Mouse (Mus musculus): ENCODE results near the gene Ryr1. TPM values are rescaled to one million over a fixed set of nuclear protein-coding genes. Genes with fewer than 3 reads are reported as not detected.
A peak's percentile ranks its signal among the peaks of the same experiment; 100 is the strongest.

Gene Ryr1
- polyA plus RNA-seq, 1 experiment from 2014 or later, result 0.30 TPM

- Histone ChIP-seq H3K27me3 (ENCODE audit: control insufficient read depth, insufficient read depth, low read length) (peaks cover 22% of the 10 kb centered on the region), H3K4me2 (replicated peaks; ENCODE audit: low read depth, low read length) (peak overlapping the region; percentile 84), H3K9me3 (ENCODE audit: control insufficient read depth, low read depth, low read length) (no peaks in the 10 kb centered on the region), H3K27ac (ENCODE audit: low read length) (no peak overlapping the region), H3K4me3 (ENCODE audit: low read depth, low read length) (peak overlapping the region; percentile 63), H3K36me3 (ENCODE audit: control insufficient read depth, insufficient read depth, low read length) (peaks cover 2% of the 10 kb centered on the region; the same call in 1 of the 2 replicates), H3K9ac (replicated peaks; ENCODE audit: low read depth, low read length) (no peak overlapping the region; the same call in 1 of the 2 replicates), H3K4me1 (ENCODE audit: control insufficient read depth, insufficient read depth, low read length) (peaks cover 20% of the 10 kb centered on the region)
- WGBS, result 10% methylated on average over 10 of the region's 10 CpGs
- ATAC-seq (ENCODE audit: insufficient number of reproducible peaks, insufficient read depth, low FRiP score, low read depth), result no peak
Measured at GRCm38 (mm10) chr7:29168121-29168695, 43.2 kb upstream of the Ryr1 start.

GRCm38 (mm10) chr7:29167656-29168055 lies 42.7 kb upstream of the Ryr1 start:
- ATAC-seq (ENCODE audit: insufficient number of reproducible peaks, insufficient read depth, low FRiP score, low read depth), result no peak
- H3K9me3 ChIP-seq (ENCODE audit: control insufficient read depth, low read depth, low read length), result no peaks in the 10 kb centered on the region
- H3K4me2 ChIP-seq (replicated peaks; ENCODE audit: low read depth, low read length), result no peak overlapping the region
- peaks cover 26% of the 10 kb centered on the region for H3K4me1 ChIP-seq (ENCODE audit: control insufficient read depth, insufficient read depth, low read length)
- H3K36me3 ChIP-seq (ENCODE audit: control insufficient read depth, insufficient read depth, low read length), result no peaks in the 10 kb centered on the region; the same call in 1 of the 2 replicates
- no peak overlapping the region for H3K9ac ChIP-seq (replicated peaks; ENCODE audit: low read depth, low read length)
- H3K27ac ChIP-seq (ENCODE audit: low read length), result no peak overlapping the region
- 21% methylated on average over 19 of the region's 19 CpGs for WGBS
- H3K4me3 ChIP-seq (ENCODE audit: low read depth, low read length), result no peak overlapping the region
- H3K27me3 ChIP-seq (ENCODE audit: control insufficient read depth, insufficient read depth, low read length), result peaks cover 16% of the 10 kb centered on the region

- no peaks in the 10 kb centered on the region for H3K9me3 ChIP-seq (ENCODE audit: control insufficient read depth, low read depth, low read length)
- peaks cover 5% of the 10 kb centered on the region; the same call in 1 of the 2 replicates for H3K4me1 ChIP-seq (ENCODE audit: control insufficient read depth, insufficient read depth, low read length)
- no peak overlapping the region for H3K27ac ChIP-seq (ENCODE audit: low read length)
- H3K4me2 ChIP-seq (replicated peaks; ENCODE audit: low read depth, low read length), result no peak overlapping the region
- H3K4me3 ChIP-seq (ENCODE audit: low read depth, low read length), result no peak overlapping the region
- ATAC-seq (ENCODE audit: insufficient number of reproducible peaks, insufficient read depth, low FRiP score, low read depth), result peak; percentile 76
- H3K27me3 ChIP-seq (ENCODE audit: control insufficient read depth, insufficient read depth, low read length), result 0 out of 2 replicates have a peak, but pooled peaks cover 9% of the 10 kb centered on the region
- H3K9ac ChIP-seq (replicated peaks; ENCODE audit: low read depth, low read length), result no peak overlapping the region
- H3K36me3 ChIP-seq (ENCODE audit: control insufficient read depth, insufficient read depth, low read length), result no peaks in the 10 kb centered on the region; the same call in 1 of the 2 replicates
- WGBS, result 21% methylated on average over 9 of the region's 9 CpGs
Measured at GRCm38 (mm10) chr7:29162750-29163525, 38.0 kb upstream of the Ryr1 start.

GRCm38 (mm10) chr7:29162294-29162693 lies 37.3 kb upstream of the Ryr1 start:
- Histone ChIP-seq H3K4me1 (ENCODE audit: control insufficient read depth, insufficient read depth, low read length) (peaks cover 5% of the 10 kb centered on the region; the same call in 1 of the 2 replicates), H3K4me3 (ENCODE audit: low read depth, low read length) (no peak overlapping the region), H3K9me3 (ENCODE audit: control insufficient read depth, low read depth, low read length) (no peaks in the 10 kb centered on the region), H3K27me3 (ENCODE audit: control insufficient read depth, insufficient read depth, low read length) (0 out of 2 replicates have a peak, but pooled peaks cover 6% of the 10 kb centered on the region), H3K9ac (replicated peaks; ENCODE audit: low read depth, low read length) (no peak overlapping the region), H3K4me2 (replicated peaks; ENCODE audit: low read depth, low read length) (no peak overlapping the region), H3K27ac (ENCODE audit: low read length) (no peak overlapping the region), H3K36me3 (ENCODE audit: control insufficient read depth, insufficient read depth, low read length) (no peaks in the 10 kb centered on the region; the same call in 1 of the 2 replicates)
- WGBS, result 66% methylated on average over 5 of the region's 5 CpGs
- ATAC-seq (ENCODE audit: insufficient number of reproducible peaks, insufficient read depth, low FRiP score, low read depth), result no peak

- H3K4me3 ChIP-seq (ENCODE audit: low read depth, low read length), result no peak overlapping the region
- WGBS, result 2% methylated on average over 5 of the region's 5 CpGs
Measured at GRCm38 (mm10) chr7:29158264-29158663, 33.3 kb upstream of the Ryr1 start.

GRCm38 (mm10) chr7:29155838-29156782 lies 31.1 kb upstream of the Ryr1 start, which contains the start of gene Fam98c:
Gene Fam98c (minus strand): TSS chr7:29156234.
- 0 out of 2 replicates have a peak, but pooled peaks cover 6% of the 10 kb centered on the region for H3K27me3 ChIP-seq (ENCODE audit: control insufficient read depth, insufficient read depth, low read length)
- H3K9me3 ChIP-seq (ENCODE audit: control insufficient read depth, low read depth, low read length), result no peaks in the 10 kb centered on the region
- peak within 1 kb of the TSS; percentile 95 for H3K4me2 ChIP-seq (replicated peaks; ENCODE audit: low read depth, low read length)
- H3K9ac ChIP-seq (replicated peaks; ENCODE audit: low read depth, low read length), result peak within 1 kb of the TSS; percentile 61
- H3K27ac ChIP-seq (ENCODE audit: low read length), result peak within 1 kb of the TSS; percentile 85; the same call in 1 of the 2 replicates
- 3% methylated on average over 61 of the region's 68 CpGs for WGBS
- H3K36me3 ChIP-seq (ENCODE audit: control insufficient read depth, insufficient read depth, low read length), result no peaks in the 10 kb centered on the region
- H3K4me1 ChIP-seq (ENCODE audit: control insufficient read depth, insufficient read depth, low read length), result peaks cover 7% of the 10 kb centered on the region; the same call in 1 of the 2 replicates
- H3K4me3 ChIP-seq (ENCODE audit: low read depth, low read length), result peak within 1 kb of the TSS; percentile 85
- ATAC-seq (ENCODE audit: insufficient number of reproducible peaks, insufficient read depth, low FRiP score, low read depth), result peak; percentile 81

More at GRCm38 (mm10) chr7:29158264-29158663, 33.3 kb upstream of the Ryr1 start:
- Histone ChIP-seq H3K4me2 (replicated peaks; ENCODE audit: low read depth, low read length) (no peak overlapping the region), H3K36me3 (ENCODE audit: control insufficient read depth, insufficient read depth, low read length) (no peaks in the 10 kb centered on the region; the same call in 1 of the 2 replicates), H3K9me3 (ENCODE audit: control insufficient read depth, low read depth, low read length) (no peaks in the 10 kb centered on the region), H3K9ac (replicated peaks; ENCODE audit: low read depth, low read length) (no peak overlapping the region), H3K27ac (ENCODE audit: low read length) (no peak overlapping the region), H3K27me3 (ENCODE audit: control insufficient read depth, insufficient read depth, low read length) (0 out of 2 replicates have a peak, but pooled peaks cover 6% of the 10 kb centered on the region), H3K4me1 (ENCODE audit: control insufficient read depth, insufficient read depth, low read length) (peaks cover 12% of the 10 kb centered on the region; the same call in 1 of the 2 replicates)
- no peak for ATAC-seq (ENCODE audit: insufficient number of reproducible peaks, insufficient read depth, low FRiP score, low read depth)

- Histone ChIP-seq H3K9ac (replicated peaks; ENCODE audit: low read depth, low read length) (peak overlapping the region; percentile 61), H3K27ac (ENCODE audit: low read length) (peak overlapping the region; percentile 85; the same call in 1 of the 2 replicates), H3K9me3 (ENCODE audit: control insufficient read depth, low read depth, low read length) (no peaks in the 10 kb centered on the region), H3K4me1 (ENCODE audit: control insufficient read depth, insufficient read depth, low read length) (peaks cover 7% of the 10 kb centered on the region; the same call in 1 of the 2 replicates), H3K36me3 (ENCODE audit: control insufficient read depth, insufficient read depth, low read length) (no peaks in the 10 kb centered on the region), H3K4me2 (replicated peaks; ENCODE audit: low read depth, low read length) (peak overlapping the region; percentile 95), H3K4me3 (ENCODE audit: low read depth, low read length) (peak overlapping the region; percentile 85), H3K27me3 (ENCODE audit: control insufficient read depth, insufficient read depth, low read length) (0 out of 2 replicates have a peak, but pooled peaks cover 6% of the 10 kb centered on the region)
- WGBS, result 8% methylated on average over 36 of the region's 37 CpGs
- peak; percentile 88 for ATAC-seq (ENCODE audit: insufficient number of reproducible peaks, insufficient read depth, low FRiP score, low read depth)
Measured at GRCm38 (mm10) chr7:29155196-29155837, 30.3 kb upstream of the Ryr1 start.

All from stomach, embryonic 14.5 days (tissue).